Mouse (Mus musculus) midbrain, postnatal 0 days (tissue): ENCODE measurements around the gene Coro6. TPM values are rescaled to one million over a fixed set of nuclear protein-coding genes. Genes with fewer than 3 reads are reported as not detected.

Source experiments
- ATAC-seq: fragments of 200-750 bp; cut with Nextera tagmentation; 2 replicates; pipeline ENCODE4 v1.8.0; 2017; ENCODE audit warnings: moderate number of reproducible peaks, mild to moderate bottlenecking, moderate TSS enrichment, moderate library complexity; ENCODE audit not compliant: low FRiP score
- DNase-seq: peaks from one replicate; pipeline ENCODE4 v3.0.0-alpha.2; 2015; ENCODE audit warnings: low spot score
- H3K27ac ChIP-seq: fragments of 300-500 bp; sonication (generic); 2 replicates; pipeline ENCODE4 v1.5.1; 2014; ENCODE audit warnings: low read depth, mild to moderate bottlenecking, low read length, mixed read lengths
- H3K27me3 ChIP-seq: fragments of 300-500 bp; sonication (generic); 2 replicates; pipeline ENCODE4 v1.6.1; 2014; ENCODE audit warnings: low read length, control low read depth, mixed read lengths; ENCODE audit not compliant: insufficient read depth
- H3K36me3 ChIP-seq: fragments of 300-500 bp; sonication (generic); 2 replicates; pipeline ENCODE4 v1.6.1; 2014; ENCODE audit warnings: low read length, control low read depth, mixed read lengths; ENCODE audit not compliant: insufficient read depth
- H3K4me1 ChIP-seq: fragments of 300-500 bp; sonication (generic); 2 replicates; pipeline ENCODE4 v1.6.1; 2014; ENCODE audit warnings: mild to moderate bottlenecking, control low read depth, antibody characterized with exemption, low read length, mixed read lengths; ENCODE audit not compliant: insufficient read depth
- H3K4me2 ChIP-seq: fragments of 300-500 bp; sonication (generic); 2 replicates; pipeline ENCODE4 v1.6.1; 2014; ENCODE audit warnings: low read depth, mild to moderate bottlenecking, low read length, mixed read lengths; ENCODE audit not compliant: poor library complexity, severe bottlenecking
- H3K4me3 ChIP-seq: fragments of 300-500 bp; sonication (generic); 2 replicates; pipeline ENCODE4 v1.5.1; 2014; ENCODE audit warnings: low read depth, mild to moderate bottlenecking, low read length, moderate library complexity
- H3K9ac ChIP-seq: fragments of 300-500 bp; sonication (generic); replicated peaks from 2 replicates; pipeline ENCODE4 v1.6.1; 2014; ENCODE audit warnings: mild to moderate bottlenecking, low read length, moderate library complexity, mixed read lengths; ENCODE audit not compliant: poor library complexity, severe bottlenecking
- H3K9me3 ChIP-seq: fragments of 300-500 bp; sonication (generic); 2 replicates; pipeline ENCODE4 v1.6.1; 2016; ENCODE audit warnings: low read length, control low read depth
- CTCF ChIP-seq: IDR thresholded peaks from 2 replicates; pipeline ENCODE4 v1.5.1; 2016; ENCODE audit warnings: antibody characterized with exemption, mild to moderate bottlenecking
- WGBS: fragments of 180-500 bp; shearing (Covaris S2); extraction: QIAGEN DNeasy Blood & Tissue Kit; methylation state at CpG from one replicate; pipeline ENCODE4 v1.1.7; 2014; 5-methylcytosine and 5-hydroxymethylcytosine counted together
- polyA plus RNA-seq: library from polyadenylated mRNA; unstranded; fragments of >200 nt; fragmentation: Nextera tagmentation; extraction: Ambion mirVana; gene quantifications from 2 replicates; pipeline ENCODE4 v1.2.1, GENCODE M21; 2015
- total RNA-seq: library from RNA; depleted of rRNA; stranded (reverse); fragments of >200 nt; gene quantifications from 2 replicates; pipeline ENCODE4 v1.2.3, GENCODE M21; 2014

Coro6 gene
- total and polyA plus RNA-seq, 2 experiments from 2014 or later, result 0.65 to 2.2 TPM

- H3K27ac ChIP-seq, result peak overlapping the region; percentile 89
- H3K36me3 ChIP-seq, result no peaks in the 10 kb centered on the region
- ATAC-seq (0 out of 2 replicates have a peak, but pooled peaks have one; percentile 0), DNase-seq (no peak)
- peak overlapping the region; percentile 95 for H3K9ac ChIP-seq
- H3K9me3 ChIP-seq, result no peaks in the 10 kb centered on the region
- peak overlapping the region; percentile 86 for H3K4me2 ChIP-seq
- 2% methylated on average over 40 of the region's 55 CpGs for WGBS
- H3K4me3 ChIP-seq, result peak overlapping the region; percentile 90
- H3K4me1 ChIP-seq, result peaks cover 33% of the 10 kb centered on the region; the same call in 1 of the 2 replicates
- TF ChIP-seq CTCF, result no peak
- H3K27me3 ChIP-seq, result no peaks in the 10 kb centered on the region
Observed at GRCm38 (mm10) chr11:77488771-77489581, 26.8 kb downstream of the Coro6 start.

GRCm38 (mm10) chr11:77489591-77490235 is 27.5 kb downstream of the Coro6 start, which contains the start of gene Ankrd13b:
Gene Ankrd13b, minus strand, starts transcription at chr11:77489678.
- Histone ChIP-seq H3K4me2 (peak within 1 kb of the TSS; percentile 86), H3K9ac (peak within 1 kb of the TSS; percentile 95), H3K9me3 (no peaks in the 10 kb centered on the region), H3K4me1 (peaks cover 40% of the 10 kb centered on the region; the same call in 1 of the 2 replicates), H3K27ac (peak within 1 kb of the TSS; percentile 89), H3K4me3 (peak within 1 kb of the TSS; percentile 90), H3K36me3 (no peaks in the 10 kb centered on the region), H3K27me3 (no peaks in the 10 kb centered on the region)
- peak; percentile 50; the same call in 1 of the 2 replicates for ATAC-seq
- peak; percentile 90 for DNase-seq
- no peak for TF ChIP-seq CTCF
- WGBS, result under 1% methylated on average over 32 of the region's 87 CpGs

DNA sequence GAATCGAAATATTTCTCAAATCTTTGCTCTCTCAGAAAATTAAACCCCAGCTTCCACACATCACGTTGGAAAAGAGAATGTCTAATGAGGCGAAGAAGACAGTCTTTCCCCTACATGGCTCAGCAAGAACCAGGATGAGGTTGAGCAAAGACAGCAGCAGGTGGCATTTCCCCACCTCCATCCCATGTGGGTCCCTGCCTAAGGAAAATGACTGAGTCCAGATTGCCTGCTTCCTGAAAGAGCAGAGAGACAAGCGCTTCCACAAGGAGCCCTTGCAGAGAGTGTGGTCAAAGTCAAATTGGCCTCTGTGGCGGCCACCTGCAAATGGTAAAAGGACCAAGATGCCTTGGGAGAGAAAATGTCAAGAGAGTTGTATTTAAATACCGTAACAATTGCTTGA is 28.2 kb downstream of the Coro6 start:
- no peak for ATAC-seq
- Histone ChIP-seq H3K4me2 (peak overlapping the region; percentile 86), H3K9ac (peak overlapping the region; percentile 95), H3K4me3 (peak overlapping the region; percentile 90), H3K4me1 (peaks cover 40% of the 10 kb centered on the region; the same call in 1 of the 2 replicates), H3K27ac (peak overlapping the region; percentile 89), H3K27me3 (no peaks in the 10 kb centered on the region), H3K9me3 (no peaks in the 10 kb centered on the region), H3K36me3 (no peaks in the 10 kb centered on the region)
- 59% methylated on average over 6 of the region's 6 CpGs for WGBS
- no peak for TF ChIP-seq CTCF
- no peak for DNase-seq

GRCm38 (mm10) chr11:77491123-77491501 is 28.9 kb downstream of the Coro6 start:
- peak overlapping the region; percentile 89 for H3K27ac ChIP-seq
- H3K4me2 ChIP-seq, result peak overlapping the region; percentile 86
- ATAC-seq, result peak; percentile 72
- H3K9me3 ChIP-seq, result no peaks in the 10 kb centered on the region
- H3K27me3 ChIP-seq, result no peaks in the 10 kb centered on the region
- H3K4me3 ChIP-seq, result peak overlapping the region; percentile 96
- DNase-seq, result peak; percentile 95
- TF ChIP-seq CTCF, result peak; percentile 99
- no peaks in the 10 kb centered on the region for H3K36me3 ChIP-seq
- WGBS, result 0% methylated on average over 13 of the region's 13 CpGs
- H3K4me1 ChIP-seq, result peaks cover 35% of the 10 kb centered on the region; the same call in 1 of the 2 replicates
- H3K9ac ChIP-seq, result peak overlapping the region; percentile 95

DNA sequence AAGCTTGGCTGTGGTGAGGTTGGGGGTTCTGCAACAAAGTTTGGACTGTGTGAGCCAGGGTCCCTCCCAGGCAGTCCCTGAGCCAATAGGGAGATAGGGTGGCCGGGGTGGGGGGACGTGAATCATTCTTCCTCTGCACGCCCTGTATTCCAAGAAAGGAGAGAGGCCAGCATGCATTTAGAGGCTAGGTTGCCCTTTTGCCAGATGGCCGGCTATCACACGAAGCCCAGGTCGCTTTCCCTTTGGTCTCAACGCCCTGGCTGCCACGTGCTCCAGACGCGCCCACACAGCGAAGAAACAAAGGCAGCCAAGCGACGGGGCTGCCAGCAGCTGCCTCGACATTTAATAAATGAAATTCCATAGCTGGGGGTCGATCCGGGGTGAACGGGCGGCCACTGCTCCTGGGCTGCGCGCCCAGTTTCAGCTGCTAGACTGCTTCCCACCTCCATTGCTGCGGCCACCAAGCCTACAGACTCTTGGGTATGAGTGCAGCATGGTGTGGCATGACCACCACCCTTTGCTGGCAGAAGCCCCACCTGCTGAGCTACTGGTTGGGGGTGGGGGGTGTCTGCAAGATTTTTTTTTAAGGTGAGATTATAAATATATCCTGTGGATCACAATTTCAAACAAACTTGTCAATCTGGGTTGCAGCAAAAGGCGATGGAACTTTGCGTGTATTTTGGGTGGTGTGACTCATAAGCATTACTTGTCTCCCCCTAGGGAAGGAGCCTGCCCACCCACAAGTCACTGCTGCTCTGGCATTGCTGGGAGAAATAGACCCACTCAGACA is 29.5 kb downstream of the Coro6 start:
- no peaks in the 10 kb centered on the region for H3K36me3 ChIP-seq
- DNase-seq (peak; percentile 72), ATAC-seq (peak; percentile 48)
- peak overlapping the region; percentile 47 for H3K9ac ChIP-seq
- no peaks in the 10 kb centered on the region for H3K27me3 ChIP-seq
- H3K4me2 ChIP-seq, result peak overlapping the region; percentile 86
- H3K4me3 ChIP-seq, result peak overlapping the region; percentile 96
- peak overlapping the region; percentile 89 for H3K27ac ChIP-seq
- under 1% methylated on average over 23 of the region's 23 CpGs for WGBS
- H3K4me1 ChIP-seq, result peaks cover 29% of the 10 kb centered on the region; the same call in 1 of the 2 replicates
- TF ChIP-seq CTCF, result no peak
- H3K9me3 ChIP-seq, result no peaks in the 10 kb centered on the region
